Mouse (Mus musculus): ENCODE data around the gene Ccdc110.

Ccdc110 gene

GRCm38 (mm10) chr8:45934582-45935014, at the start of gene Ccdc110:
Gene Ccdc110, plus strand, starts transcription at chr8:45934619.
- in situ Hi-C loops (cut with MboI, MseI) = loop anchor here (5.0 kb wide), 3 partner anchors 117 to 882 kb away; no protein-coding TSS in a partner anchor

GRCm38 (mm10) chr8:45885202-45885685, 49.2 kb upstream of the Ccdc110 start, which contains the start of gene Pdlim3:
Gene Pdlim3, plus strand, starts transcription at chr8:45885461.
- in situ Hi-C loops (cut with MboI, MseI) = no loop called here

- in situ Hi-C loops (cut with MboI, MseI) = no loop called here
These were observed 48.6 kb upstream of the Ccdc110 start for GRCm38 (mm10) chr8:45885775-45886174.

- in situ Hi-C loops (cut with MboI, MseI) = no loop called here
These were observed 44.7 kb upstream of the Ccdc110 start for GRCm38 (mm10) chr8:45889737-45890136.

- in situ Hi-C loops (cut with MboI, MseI) = no loop called here
These were observed 37.8 kb upstream of the Ccdc110 start for GRCm38 (mm10) chr8:45896590-45896989.

GRCm38 (mm10) chr8:45899783-45900182, 34.6 kb upstream of the Ccdc110 start:
- in situ Hi-C loops (cut with MboI, MseI) = no loop called here

- in situ Hi-C loops (cut with MboI, MseI) = no loop called here
These were observed 32.8 kb upstream of the Ccdc110 start for GRCm38 (mm10) chr8:45901626-45902025.

GRCm38 (mm10) chr8:45903659-45904058, 30.8 kb upstream of the Ccdc110 start:
- in situ Hi-C loops (cut with MboI, MseI) = no loop called here

- in situ Hi-C loops (cut with MboI, MseI) = no loop called here
These were observed 28.7 kb upstream of the Ccdc110 start for GRCm38 (mm10) chr8:45905591-45906250.

- in situ Hi-C loops (cut with MboI, MseI) = no loop called here
These were observed 28.2 kb upstream of the Ccdc110 start for GRCm38 (mm10) chr8:45906251-45906619.

- in situ Hi-C loops (cut with MboI, MseI) = no loop called here
These were observed 20.7 kb upstream of the Ccdc110 start for GRCm38 (mm10) chr8:45913707-45914106.

- in situ Hi-C loops (cut with MboI, MseI) = no loop called here
These were observed 17.9 kb upstream of the Ccdc110 start for GRCm38 (mm10) chr8:45916496-45916895.

- in situ Hi-C loops (cut with MboI, MseI) = no loop called here
These were observed 17.3 kb upstream of the Ccdc110 start for GRCm38 (mm10) chr8:45917040-45917679.

- in situ Hi-C loops (cut with MboI, MseI) = no loop called here
These were observed 15.5 kb upstream of the Ccdc110 start for GRCm38 (mm10) chr8:45918891-45919290.

- in situ Hi-C loops (cut with MboI, MseI) = no loop called here
These were observed 14.0 kb upstream of the Ccdc110 start for GRCm38 (mm10) chr8:45920392-45920791.

GRCm38 (mm10) chr8:45922116-45922515, 12.3 kb upstream of the Ccdc110 start:
- in situ Hi-C loops (cut with MboI, MseI) = no loop called here

GRCm38 (mm10) chr8:45936986-45937385, 2.6 kb downstream of the Ccdc110 start:
- in situ Hi-C loops (cut with MboI, MseI) = no loop called here

- in situ Hi-C loops (cut with MboI, MseI) = loop anchor here (10.0 kb wide), 1 partner anchor 601 kb away; no protein-coding TSS in a partner anchor
These were observed 11.9 kb downstream of the Ccdc110 start for GRCm38 (mm10) chr8:45946283-45946682.

GRCm38 (mm10) chr8:45950622-45951021, 16.2 kb downstream of the Ccdc110 start:
- in situ Hi-C loops (cut with MboI, MseI) = no loop called here

- in situ Hi-C loops (cut with MboI, MseI) = no loop called here
These were observed 36.5 kb downstream of the Ccdc110 start for GRCm38 (mm10) chr8:45970894-45971293.

- in situ Hi-C loops (cut with MboI, MseI) = no loop called here
These were observed 39.6 kb downstream of the Ccdc110 start for GRCm38 (mm10) chr8:45973988-45974505.

- in situ Hi-C loops (cut with MboI, MseI) = loop anchor here (25.0 kb wide), 2 partner anchors 1562 to 1737 kb away; partner anchors contain the start of genes Cdkn2aip, Rwdd4a and Trappc11
These were observed 40.9 kb downstream of the Ccdc110 start, which contains the start of the genes 1700029J07Rik and Ufsp2 for GRCm38 (mm10) chr8:45975126-45975836. Gene 1700029J07Rik, minus strand, starts transcription at chr8:45975252. Gene Ufsp2, plus strand, starts transcription at chr8:45975528.

Data from T-helper 1 cell (primary cell).